Mouse (Mus musculus): ENCODE results near the gene 4930430F08Rik. TPM values are rescaled to one million over a fixed set of nuclear protein-coding genes. Genes with fewer than 3 reads are reported as not detected.
A peak's percentile ranks its signal among the peaks of the same experiment; 100 is the strongest.
"Not testable (repeated sequence)": the region's sequence is repeated elsewhere in the genome, so short reads cannot be mapped to it uniquely, and the experiment has no call there.

The 4930430F08Rik gene
- polyA plus RNA-seq, 1 experiment from 2014 or later = 13.9 TPM

DNA sequence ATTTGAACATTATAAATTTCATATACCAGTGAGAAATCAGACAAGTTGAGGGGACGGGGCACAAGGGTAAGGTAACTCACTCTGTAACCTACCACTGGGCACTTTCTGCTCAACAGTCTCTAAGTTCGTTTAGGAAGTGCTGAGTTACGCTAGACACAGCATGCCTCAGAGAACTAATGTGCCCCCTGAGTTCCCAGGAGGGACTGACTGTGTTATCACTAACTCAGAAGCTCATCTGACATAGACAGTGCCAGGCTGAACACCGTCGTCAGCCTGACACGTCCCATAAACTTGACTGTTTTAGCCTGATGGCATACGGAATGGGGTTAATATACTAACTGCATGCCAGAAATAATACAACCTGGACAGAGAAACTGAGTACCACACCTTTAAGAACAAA, 14.9 kb downstream of the 4930430F08Rik start:
- WGBS = 93% methylated on average over 7 of the region's 7 CpGs
- H3K36me3 ChIP-seq = peaks cover 41% of the 10 kb centered on the region
- no peak overlapping the region for H3K27ac ChIP-seq (replicated peaks)
- H3K9me3 ChIP-seq = no peaks in the 10 kb centered on the region
- H3K4me2 ChIP-seq (replicated peaks) = no peak overlapping the region
- H3K4me1 ChIP-seq = no peaks in the 10 kb centered on the region
- no peaks in the 10 kb centered on the region for H3K27me3 ChIP-seq
- ATAC-seq (replicated peaks) = no peak
- no peak overlapping the region for H3K4me3 ChIP-seq
- H3K9ac ChIP-seq (replicated peaks) = no peak overlapping the region

DNA sequence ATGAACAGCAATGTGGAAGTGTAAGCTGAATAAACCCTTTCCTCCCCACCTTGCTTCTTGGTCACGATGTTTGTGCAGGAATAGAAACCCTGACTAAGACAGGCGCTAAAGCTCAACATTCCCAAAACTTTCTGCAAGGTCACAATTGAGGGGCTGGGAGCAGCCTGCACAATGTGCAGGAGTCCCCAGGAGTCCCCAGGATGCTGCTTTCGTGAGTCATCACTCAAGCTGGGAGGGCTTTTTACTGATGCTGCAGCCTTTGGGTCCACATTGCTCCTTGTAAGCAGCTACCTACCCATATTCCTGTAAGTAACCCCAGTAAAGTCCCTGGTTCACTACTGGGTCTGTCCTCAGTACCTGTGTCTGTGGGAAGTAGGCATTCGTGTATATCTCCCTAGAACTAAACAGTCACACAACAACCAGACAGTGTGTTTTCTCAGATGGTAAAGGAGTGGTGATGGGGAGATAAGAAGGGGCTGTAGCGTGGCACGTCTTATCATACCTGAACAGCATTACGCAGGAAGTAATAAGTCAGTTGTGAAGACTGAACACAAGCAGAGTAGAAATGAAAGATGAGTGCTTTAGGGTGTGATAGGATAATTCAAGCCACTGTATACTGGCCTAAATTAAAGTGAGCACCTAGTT, 15.6 kb downstream of the 4930430F08Rik start:
- H3K4me3 ChIP-seq = no peak overlapping the region
- no peaks in the 10 kb centered on the region for H3K9me3 ChIP-seq
- no peak for ATAC-seq (replicated peaks)
- H3K4me2 ChIP-seq (replicated peaks) = no peak overlapping the region
- 95% methylated on average over 7 of the region's 7 CpGs for WGBS
- H3K9ac ChIP-seq (replicated peaks) = no peak overlapping the region
- H3K36me3 ChIP-seq = peaks cover 41% of the 10 kb centered on the region
- no peaks in the 10 kb centered on the region for H3K27me3 ChIP-seq
- H3K4me1 ChIP-seq = no peaks in the 10 kb centered on the region
- H3K27ac ChIP-seq (replicated peaks) = no peak overlapping the region

DNA sequence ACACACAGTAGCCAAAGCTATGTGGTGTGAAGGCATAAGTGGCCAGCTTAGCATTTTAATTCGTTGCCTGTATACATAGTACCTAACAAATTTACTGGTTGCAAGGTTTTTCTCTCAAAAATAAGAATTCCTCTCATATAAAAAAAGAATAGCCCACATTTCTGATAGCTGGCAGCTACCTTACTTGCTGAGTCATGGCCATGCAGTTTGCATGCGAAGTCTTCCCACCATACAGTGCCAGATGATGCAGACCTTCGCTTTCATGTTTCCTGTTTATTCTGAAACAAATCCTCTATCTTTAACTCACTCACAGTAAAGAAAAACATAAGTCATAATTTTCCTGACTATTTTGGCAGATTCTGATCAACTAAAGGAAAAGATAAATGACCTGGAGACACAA, 18.5 kb downstream of the 4930430F08Rik start:
- H3K4me3 ChIP-seq = no peak overlapping the region
- H3K9me3 ChIP-seq = no peaks in the 10 kb centered on the region
- peaks cover 43% of the 10 kb centered on the region for H3K36me3 ChIP-seq
- no peaks in the 10 kb centered on the region for H3K4me1 ChIP-seq
- no peak overlapping the region for H3K9ac ChIP-seq (replicated peaks)
- H3K27ac ChIP-seq (replicated peaks) = no peak overlapping the region
- WGBS = 93% methylated on average over 3 of the region's 3 CpGs
- no peak overlapping the region for H3K4me2 ChIP-seq (replicated peaks)
- H3K27me3 ChIP-seq = no peaks in the 10 kb centered on the region
- no peak for ATAC-seq (replicated peaks)

DNA sequence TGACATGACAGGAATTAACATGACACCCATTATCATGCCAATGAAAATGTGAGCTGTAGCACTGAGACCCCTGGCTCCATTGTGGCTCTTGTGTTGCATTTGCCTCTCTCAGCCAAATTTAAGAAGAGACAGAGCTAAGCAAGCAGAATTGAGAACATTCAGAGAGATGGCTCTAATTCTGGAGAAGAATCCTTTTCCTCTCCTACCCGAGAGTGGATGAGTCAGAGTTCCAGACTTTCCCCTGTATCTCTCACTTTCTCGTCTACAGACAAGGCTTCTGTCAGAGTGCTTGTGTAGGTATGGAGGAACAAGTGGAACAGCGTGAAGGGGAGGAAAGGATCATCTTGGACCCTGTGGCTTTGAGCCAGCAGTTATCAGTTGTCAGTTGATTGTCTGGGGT, 26.1 kb downstream of the 4930430F08Rik start:
- WGBS = 83% methylated on average over 3 of the region's 3 CpGs
- no peaks in the 10 kb centered on the region for H3K9me3 ChIP-seq
- ATAC-seq (replicated peaks) = no peak
- no peaks in the 10 kb centered on the region for H3K27me3 ChIP-seq
- H3K4me2 ChIP-seq (replicated peaks) = no peak overlapping the region
- H3K27ac ChIP-seq (replicated peaks) = no peak overlapping the region
- no peak overlapping the region for H3K9ac ChIP-seq (replicated peaks)
- H3K4me1 ChIP-seq = no peaks in the 10 kb centered on the region
- H3K36me3 ChIP-seq = peaks cover 22% of the 10 kb centered on the region
- H3K4me3 ChIP-seq = no peak overlapping the region

DNA sequence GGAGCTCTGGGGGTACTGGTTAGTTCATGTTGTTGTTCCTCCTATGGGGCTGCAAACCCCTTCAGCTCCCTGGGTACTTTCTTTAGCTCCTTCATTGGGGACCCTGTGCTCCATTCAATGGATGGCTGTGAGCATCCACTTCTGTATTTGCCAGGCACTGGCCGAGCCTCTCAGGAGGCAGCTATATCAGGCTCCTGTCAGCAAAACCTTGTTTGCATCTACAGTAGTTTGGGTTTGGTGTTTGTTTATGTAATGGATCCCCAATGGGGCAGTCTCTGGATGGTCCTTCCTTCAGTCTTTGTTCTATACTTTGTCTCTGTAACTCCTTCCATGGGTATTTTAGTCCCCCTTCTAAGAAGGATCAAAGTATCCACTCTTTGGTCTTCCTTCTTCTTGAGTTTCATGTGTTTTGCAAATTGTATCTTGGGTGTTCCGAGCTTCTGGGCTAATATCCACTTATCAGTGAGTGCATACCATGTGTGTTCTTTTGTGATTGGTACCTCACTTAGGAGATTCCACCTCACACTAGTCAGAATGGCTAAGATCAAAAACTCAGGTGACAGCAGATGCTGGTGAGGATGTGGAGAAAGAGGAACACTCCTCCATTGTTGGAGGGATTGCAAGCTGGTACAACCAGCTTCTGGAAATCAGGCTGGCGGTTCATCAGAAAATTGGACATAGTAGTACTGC, 29.9 kb downstream of the 4930430F08Rik start:
- H3K27me3 ChIP-seq; ATAC-seq (replicated peaks); H3K4me1 ChIP-seq; H3K27ac ChIP-seq (replicated peaks); H3K4me2 ChIP-seq (replicated peaks); H3K4me3 ChIP-seq; H3K9ac ChIP-seq (replicated peaks); H3K9me3 ChIP-seq: not testable (repeated sequence)
- WGBS = 96% methylated on average over 3 of the region's 3 CpGs
- H3K36me3 ChIP-seq = peaks cover 20% of the 10 kb centered on the region

DNA sequence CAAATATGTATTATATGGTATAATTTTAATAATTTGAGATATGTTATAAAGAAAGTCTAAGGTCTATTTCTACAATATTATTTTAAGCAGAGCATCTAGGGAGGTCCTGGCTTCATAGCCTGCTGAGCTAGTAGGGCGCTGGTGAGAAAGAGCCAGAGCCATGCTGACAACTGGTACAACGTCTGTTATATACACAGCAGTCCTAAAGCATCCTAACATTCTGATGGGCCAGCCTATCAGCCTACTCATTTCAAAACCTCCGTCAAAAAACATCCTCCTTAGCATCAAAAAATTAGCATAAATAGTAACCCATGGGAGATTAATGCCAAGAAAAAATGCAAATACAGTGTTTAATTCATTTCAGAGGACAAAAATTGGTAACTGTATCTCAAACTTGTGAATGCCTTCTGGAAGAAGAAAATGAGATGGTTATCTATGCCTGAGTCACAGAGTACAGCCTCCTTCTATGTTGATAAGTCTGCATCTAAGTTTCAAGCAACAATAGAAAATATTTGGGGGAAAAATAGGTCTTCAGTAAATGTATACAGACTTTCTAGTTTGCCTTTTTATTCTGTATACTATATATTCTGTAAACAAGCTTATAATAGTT, 33.6 kb downstream of the 4930430F08Rik start:
- H3K27me3 ChIP-seq = no peaks in the 10 kb centered on the region
- ATAC-seq (replicated peaks) = peak; percentile 76
- no peaks in the 10 kb centered on the region for H3K4me1 ChIP-seq
- 55% methylated on average over 3 of the region's 3 CpGs for WGBS
- no peak overlapping the region for H3K9ac ChIP-seq (replicated peaks)
- H3K27ac ChIP-seq (replicated peaks) = no peak overlapping the region
- H3K9me3 ChIP-seq = no peaks in the 10 kb centered on the region
- H3K36me3 ChIP-seq = peaks cover 9% of the 10 kb centered on the region
- H3K4me3 ChIP-seq = no peak overlapping the region
- H3K4me2 ChIP-seq (replicated peaks) = no peak overlapping the region

DNA sequence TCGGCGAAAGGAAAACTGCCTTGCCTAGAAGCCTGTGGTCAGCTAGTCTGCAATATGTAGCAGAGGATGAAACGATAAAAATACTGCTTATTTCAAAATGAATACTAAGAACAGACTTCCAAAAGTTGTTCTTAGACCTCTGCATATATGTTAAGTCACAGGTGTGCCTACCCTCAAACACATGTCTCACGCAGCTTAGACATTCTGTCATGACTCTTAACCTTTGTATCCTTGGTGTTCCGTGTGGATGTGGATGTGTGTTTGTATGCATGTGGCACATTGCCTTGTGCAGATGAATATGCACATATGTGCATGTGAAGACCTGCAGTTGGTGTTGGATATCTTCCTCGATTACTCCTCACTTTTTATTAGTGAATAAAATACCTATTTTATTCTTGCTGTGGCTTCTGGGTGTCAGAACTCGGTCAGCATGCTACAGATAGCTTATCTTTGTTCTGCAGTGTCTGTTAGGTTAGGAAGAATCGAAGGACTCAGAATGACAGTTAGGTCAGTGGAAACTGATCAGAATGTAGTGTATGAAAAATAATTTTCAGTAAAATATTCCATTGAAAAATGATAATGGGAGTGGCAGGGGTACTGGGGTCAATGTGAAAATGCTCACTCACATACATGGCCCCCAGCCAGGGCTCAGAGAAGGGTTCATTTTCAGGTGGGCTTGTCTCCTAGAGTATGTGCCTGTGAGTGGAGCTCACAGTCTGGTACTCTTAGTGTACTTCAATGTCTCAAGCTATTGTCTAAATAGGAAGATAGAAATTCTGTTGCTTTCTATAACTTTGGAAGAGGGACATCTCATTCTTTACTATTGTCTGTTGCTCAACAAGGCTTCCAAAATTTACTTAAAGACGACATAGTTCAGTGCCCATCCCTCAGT, 65.5 kb downstream of the 4930430F08Rik start:
- Histone ChIP-seq H3K4me2 (replicated peaks) (no peak overlapping the region), H3K9ac (replicated peaks) (no peak overlapping the region), H3K27me3 (no peaks in the 10 kb centered on the region), H3K36me3 (0 out of 2 replicates have a peak, but pooled peaks cover 7% of the 10 kb centered on the region), H3K4me1 (no peaks in the 10 kb centered on the region), H3K27ac (replicated peaks) (no peak overlapping the region), H3K4me3 (no peak overlapping the region), H3K9me3 (no peaks in the 10 kb centered on the region)
- no peak for ATAC-seq (replicated peaks)
- WGBS = 94% methylated on average over 9 of the region's 9 CpGs

DNA sequence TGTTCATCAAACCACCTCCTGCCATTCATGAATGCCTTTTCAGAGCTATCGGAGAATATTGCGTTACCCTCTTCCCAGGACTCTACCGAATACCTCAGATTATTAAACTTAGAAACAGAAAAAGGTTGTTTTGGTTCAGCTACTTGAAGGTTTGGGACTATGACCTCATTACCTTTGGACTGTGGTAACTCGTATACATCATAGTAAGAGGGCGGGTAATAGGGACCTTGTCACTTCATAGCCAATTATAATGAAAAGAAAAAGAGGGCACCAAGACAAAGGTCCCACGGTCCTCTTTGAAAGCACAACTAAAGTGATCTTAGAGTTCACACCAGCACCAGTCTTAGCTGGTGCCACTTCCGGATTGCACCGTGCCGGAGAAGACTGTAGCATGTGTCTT, 67.9 kb downstream of the 4930430F08Rik start:
- H3K36me3 ChIP-seq = peaks cover 13% of the 10 kb centered on the region; the same call in 1 of the 2 replicates
- no peak overlapping the region for H3K4me2 ChIP-seq (replicated peaks)
- no peaks in the 10 kb centered on the region for H3K9me3 ChIP-seq
- H3K4me1 ChIP-seq = no peaks in the 10 kb centered on the region
- no peaks in the 10 kb centered on the region for H3K27me3 ChIP-seq
- no peak overlapping the region for H3K9ac ChIP-seq (replicated peaks)
- ATAC-seq (replicated peaks) = no peak
- H3K4me3 ChIP-seq = no peak overlapping the region
- H3K27ac ChIP-seq (replicated peaks) = no peak overlapping the region
- WGBS = 64% methylated on average over 9 of the region's 9 CpGs

Other genes starting within 250 kb of the 4930430F08Rik start
- not detected in 2 replicates for gene Gm4302, start 249.6 kb downstream of the 4930430F08Rik start, polyA plus RNA-seq (2015; fragmentation: Nextera tagmentation; extraction: Ambion mirVana)
- gene Gm4303, start 244.5 kb downstream of the 4930430F08Rik start, polyA plus RNA-seq (2015; fragmentation: Nextera tagmentation; extraction: Ambion mirVana) = not detected in 2 replicates
- gene Gm4305, start 239.3 kb downstream of the 4930430F08Rik start, polyA plus RNA-seq (2015; fragmentation: Nextera tagmentation; extraction: Ambion mirVana) = not detected in 2 replicates
- not detected in 2 replicates for gene Gm4307, start 229.1 kb downstream of the 4930430F08Rik start, polyA plus RNA-seq (2015; fragmentation: Nextera tagmentation; extraction: Ambion mirVana)
- gene Gm4312, start 207.9 kb downstream of the 4930430F08Rik start, polyA plus RNA-seq (2015; fragmentation: Nextera tagmentation; extraction: Ambion mirVana) = not detected in 2 replicates
- 9.6 and 10.1 TPM in 2 replicates for gene Tmtc3, start 103.1 kb downstream of the 4930430F08Rik start, polyA plus RNA-seq (2015; fragmentation: Nextera tagmentation; extraction: Ambion mirVana)
- gene Cep290, start 102.9 kb downstream of the 4930430F08Rik start, polyA plus RNA-seq (2015; fragmentation: Nextera tagmentation; extraction: Ambion mirVana) = 6.9 and 7.7 TPM in 2 replicates
- gene 1700017N19Rik, start 61 bp upstream of the 4930430F08Rik start, polyA plus RNA-seq (2015; fragmentation: Nextera tagmentation; extraction: Ambion mirVana) = not detected in 2 replicates

Data from forebrain, embryonic 15.5 days (tissue).